Mouse (Mus musculus) E14TG2a.4 (cell line): ENCODE measurements around the gene Sh3gl2.

ENCODE experiments used
- CTCF ChIP-seq: conservative IDR thresholded peaks from 2 replicates; pipeline ENCODE4 v1.5.1; 2014; ENCODE audit warnings: low read length
- NANOG ChIP-seq: IDR thresholded peaks from 2 replicates; pipeline ENCODE4 v1.6.1; 2014; ENCODE audit warnings: borderline replicate concordance, low read length, mixed read lengths
- POU5F1 ChIP-seq: IDR thresholded peaks from 2 replicates; pipeline ENCODE4 v1.6.1; 2014; ENCODE audit warnings: low read length, borderline replicate concordance

GRCm38 (mm10) chr4:85283151-85283550 lies 78.2 kb downstream of the Sh3gl2 start:
- TF ChIP-seq NANOG (no peak), CTCF (no peak), POU5F1 (no peak)
